Mouse (Mus musculus): ENCODE measurements around the gene Creb5. TPM values are rescaled to one million over a fixed set of nuclear protein-coding genes. Genes with fewer than 3 reads are reported as not detected.

The Creb5 gene
- polyA plus RNA-seq, 1 experiment from 2014 or later, result 9.5 TPM

GRCm38 (mm10) chr6:53289659-53290058 lies 2.6 kb downstream of the Creb5 start:
- Histone ChIP-seq H3K36me3 (no peaks in the 10 kb centered on the region), H3K9me3 (no peaks in the 10 kb centered on the region), H3K27ac (no peak overlapping the region), H3K4me3 (replicated peaks) (no peak overlapping the region), H3K27me3 (replicated peaks) (peaks cover 32% of the 10 kb centered on the region), H3K9ac (no peak overlapping the region), H3K4me2 (no peak overlapping the region), H3K4me1 (peaks cover 11% of the 10 kb centered on the region; the same call in 1 of the 2 replicates)
- no peak for ATAC-seq (ENCODE audit: insufficient read depth, low FRiP score, low read depth)
- 24% methylated on average over 5 of the region's 5 CpGs for WGBS

DNA sequence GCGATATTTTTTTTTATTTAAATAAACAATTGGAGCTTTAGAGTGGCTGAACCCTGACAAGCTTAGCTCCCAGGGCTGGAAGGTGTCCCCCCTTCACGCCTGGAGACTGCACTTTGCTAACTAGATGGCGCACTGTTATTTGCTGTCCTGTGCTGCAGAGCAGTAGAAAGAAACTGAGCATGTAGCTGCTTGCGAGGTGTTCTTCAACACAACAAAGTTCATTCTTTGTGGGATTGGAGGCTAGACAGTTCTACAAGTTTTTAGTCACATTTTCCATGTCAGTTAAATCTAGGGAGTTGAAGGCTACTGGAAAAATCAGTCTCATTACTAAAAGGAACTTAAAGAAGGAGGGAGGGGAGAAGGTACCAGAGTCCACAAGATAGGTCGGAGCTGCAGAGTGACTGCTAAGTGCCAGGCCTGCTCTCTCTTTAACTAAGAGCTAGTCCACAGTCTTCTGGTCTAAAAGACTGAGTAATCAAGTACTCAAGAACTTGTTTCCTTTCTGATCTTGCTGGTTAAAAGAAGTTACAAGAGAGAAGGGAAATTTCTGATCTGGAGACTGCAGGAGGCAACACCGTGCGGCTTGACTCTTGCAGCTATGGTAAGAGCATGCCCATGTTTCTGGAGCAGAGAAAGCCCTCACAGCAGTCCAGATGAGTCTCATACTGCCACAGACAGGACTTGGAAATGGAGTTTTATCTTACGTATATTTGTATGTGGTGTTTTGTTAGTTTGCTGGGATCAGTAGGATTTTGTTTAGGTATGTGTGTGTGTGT lies 3.3 kb downstream of the Creb5 start:
- Histone ChIP-seq H3K4me3 (replicated peaks) (no peak overlapping the region), H3K27ac (no peak overlapping the region), H3K4me2 (no peak overlapping the region), H3K9ac (no peak overlapping the region), H3K36me3 (no peaks in the 10 kb centered on the region), H3K9me3 (no peaks in the 10 kb centered on the region), H3K27me3 (replicated peaks) (peaks cover 28% of the 10 kb centered on the region), H3K4me1 (peaks cover 11% of the 10 kb centered on the region; the same call in 1 of the 2 replicates)
- ATAC-seq (ENCODE audit: insufficient read depth, low FRiP score, low read depth), result no peak
- WGBS, result 49% methylated on average over 8 of the region's 8 CpGs

GRCm38 (mm10) chr6:53292931-53293330 lies 5.9 kb downstream of the Creb5 start:
- Histone ChIP-seq H3K4me3 (replicated peaks) (no peak overlapping the region), H3K4me2 (no peak overlapping the region), H3K36me3 (no peaks in the 10 kb centered on the region), H3K9ac (no peak overlapping the region), H3K9me3 (no peaks in the 10 kb centered on the region), H3K4me1 (0 out of 2 replicates have a peak, but pooled peaks cover 8% of the 10 kb centered on the region), H3K27ac (no peak overlapping the region), H3K27me3 (replicated peaks) (peaks cover 13% of the 10 kb centered on the region)
- WGBS, result 38% methylated on average over 1 of the region's 1 CpGs
- no peak for ATAC-seq (ENCODE audit: insufficient read depth, low FRiP score, low read depth)

DNA sequence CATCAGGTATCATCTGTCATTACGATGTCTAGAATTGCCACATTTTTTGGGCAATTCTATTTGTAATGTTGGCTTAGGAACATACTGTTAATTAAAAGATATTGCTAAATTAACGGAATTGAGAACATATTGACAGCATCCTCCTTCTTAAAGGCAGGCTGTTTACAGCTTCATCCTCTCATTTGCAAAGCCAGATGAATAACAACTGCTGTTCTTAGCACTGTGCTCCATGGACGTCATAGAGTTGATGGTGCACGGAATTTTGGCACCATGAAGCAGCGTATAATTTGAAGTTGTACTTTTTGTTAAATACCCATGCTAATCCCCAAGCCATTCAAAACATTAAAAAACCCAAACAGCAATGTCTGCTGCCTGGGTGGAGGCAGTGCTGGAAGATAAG lies 10.8 kb downstream of the Creb5 start:
- ATAC-seq (ENCODE audit: insufficient read depth, low FRiP score, low read depth), result no peak
- Histone ChIP-seq H3K4me2 (no peak overlapping the region), H3K4me1 (no peaks in the 10 kb centered on the region), H3K36me3 (no peaks in the 10 kb centered on the region), H3K9ac (no peak overlapping the region), H3K27ac (no peak overlapping the region), H3K4me3 (replicated peaks) (no peak overlapping the region), H3K9me3 (no peaks in the 10 kb centered on the region), H3K27me3 (replicated peaks) (no peaks in the 10 kb centered on the region)
- WGBS, result 75% methylated on average over 5 of the region's 5 CpGs

DNA sequence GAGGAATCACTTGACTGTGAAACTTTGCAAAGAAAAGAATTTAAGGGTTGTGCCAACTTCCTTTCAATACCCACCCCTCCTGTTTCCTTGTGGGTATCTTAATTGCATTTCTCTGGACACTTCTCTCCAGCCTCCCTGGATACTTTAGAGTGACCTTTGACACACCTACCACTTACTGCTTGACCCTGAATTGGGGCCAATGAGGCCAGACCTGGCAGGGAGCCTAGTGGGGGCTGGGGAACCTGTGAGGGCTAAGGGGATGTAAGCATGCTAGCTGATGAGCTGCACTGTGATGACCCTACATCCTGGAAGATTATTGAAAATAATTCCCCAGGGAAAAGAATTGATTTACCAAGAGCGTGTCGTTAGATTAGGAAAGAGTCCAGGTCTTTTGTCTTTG lies 17.1 kb downstream of the Creb5 start:
- H3K27ac ChIP-seq, result no peak overlapping the region
- peaks cover 5% of the 10 kb centered on the region; the same call in 1 of the 2 replicates for H3K4me1 ChIP-seq
- H3K9me3 ChIP-seq, result no peaks in the 10 kb centered on the region
- no peaks in the 10 kb centered on the region for H3K36me3 ChIP-seq
- no peak overlapping the region for H3K4me3 ChIP-seq (replicated peaks)
- H3K27me3 ChIP-seq (replicated peaks), result no peaks in the 10 kb centered on the region
- no peak for ATAC-seq (ENCODE audit: insufficient read depth, low FRiP score, low read depth)
- no peak overlapping the region for H3K4me2 ChIP-seq
- no peak overlapping the region for H3K9ac ChIP-seq
- 73% methylated on average over 2 of the region's 2 CpGs for WGBS

- Histone ChIP-seq H3K36me3 (no peaks in the 10 kb centered on the region), H3K4me1 (peaks cover 5% of the 10 kb centered on the region; the same call in 1 of the 2 replicates), H3K9me3 (no peaks in the 10 kb centered on the region), H3K27me3 (replicated peaks) (no peaks in the 10 kb centered on the region), H3K4me3 (replicated peaks) (no peak overlapping the region), H3K27ac (no peak overlapping the region), H3K9ac (no peak overlapping the region), H3K4me2 (no peak overlapping the region)
- ATAC-seq (ENCODE audit: insufficient read depth, low FRiP score, low read depth), result no peak
- WGBS, result 83% methylated on average over 4 of the region's 4 CpGs
Measured at GRCm38 (mm10) chr6:53306156-53306555, 19.1 kb downstream of the Creb5 start.

GRCm38 (mm10) chr6:53306710-53307109 lies 19.6 kb downstream of the Creb5 start:
- Histone ChIP-seq H3K4me1 (peaks cover 5% of the 10 kb centered on the region; the same call in 1 of the 2 replicates), H3K4me2 (no peak overlapping the region), H3K27me3 (replicated peaks) (no peaks in the 10 kb centered on the region), H3K9me3 (no peaks in the 10 kb centered on the region), H3K4me3 (replicated peaks) (no peak overlapping the region), H3K36me3 (no peaks in the 10 kb centered on the region), H3K9ac (no peak overlapping the region), H3K27ac (no peak overlapping the region)
- no peak for ATAC-seq (ENCODE audit: insufficient read depth, low FRiP score, low read depth)
- 77% methylated on average over 5 of the region's 5 CpGs for WGBS

- H3K4me2 ChIP-seq, result no peak overlapping the region
- peaks cover 5% of the 10 kb centered on the region; the same call in 1 of the 2 replicates for H3K4me1 ChIP-seq
- ATAC-seq (ENCODE audit: insufficient read depth, low FRiP score, low read depth), result no peak
- WGBS, result 35% methylated on average over 6 of the region's 6 CpGs
- no peak overlapping the region for H3K4me3 ChIP-seq (replicated peaks)
- no peak overlapping the region for H3K27ac ChIP-seq
- no peaks in the 10 kb centered on the region for H3K9me3 ChIP-seq
- H3K36me3 ChIP-seq, result no peaks in the 10 kb centered on the region
- no peak overlapping the region for H3K9ac ChIP-seq
- H3K27me3 ChIP-seq (replicated peaks), result no peaks in the 10 kb centered on the region
Measured at GRCm38 (mm10) chr6:53308684-53309083, 21.6 kb downstream of the Creb5 start.

GRCm38 (mm10) chr6:53313604-53314003 lies 26.5 kb downstream of the Creb5 start:
- H3K36me3 ChIP-seq, result no peaks in the 10 kb centered on the region
- ATAC-seq (ENCODE audit: insufficient read depth, low FRiP score, low read depth), result no peak
- H3K4me1 ChIP-seq, result 0 out of 2 replicates have a peak, but pooled peaks cover 2% of the 10 kb centered on the region
- no peaks in the 10 kb centered on the region for H3K27me3 ChIP-seq (replicated peaks)
- 90% methylated on average over 6 of the region's 6 CpGs for WGBS
- H3K4me3 ChIP-seq (replicated peaks), result no peak overlapping the region
- no peak overlapping the region for H3K27ac ChIP-seq
- no peak overlapping the region for H3K4me2 ChIP-seq
- H3K9me3 ChIP-seq, result no peaks in the 10 kb centered on the region
- H3K9ac ChIP-seq, result no peak overlapping the region

- ATAC-seq (ENCODE audit: insufficient read depth, low FRiP score, low read depth), result no peak
- Histone ChIP-seq H3K27me3 (replicated peaks) (no peaks in the 10 kb centered on the region), H3K4me3 (replicated peaks) (no peak overlapping the region), H3K36me3 (no peaks in the 10 kb centered on the region), H3K9ac (no peak overlapping the region), H3K4me1 (no peaks in the 10 kb centered on the region), H3K27ac (no peak overlapping the region), H3K9me3 (no peaks in the 10 kb centered on the region), H3K4me2 (no peak overlapping the region)
- WGBS, result 43% methylated on average over 10 of the region's 10 CpGs
Measured at GRCm38 (mm10) chr6:53314126-53314525, 27.1 kb downstream of the Creb5 start.

DNA sequence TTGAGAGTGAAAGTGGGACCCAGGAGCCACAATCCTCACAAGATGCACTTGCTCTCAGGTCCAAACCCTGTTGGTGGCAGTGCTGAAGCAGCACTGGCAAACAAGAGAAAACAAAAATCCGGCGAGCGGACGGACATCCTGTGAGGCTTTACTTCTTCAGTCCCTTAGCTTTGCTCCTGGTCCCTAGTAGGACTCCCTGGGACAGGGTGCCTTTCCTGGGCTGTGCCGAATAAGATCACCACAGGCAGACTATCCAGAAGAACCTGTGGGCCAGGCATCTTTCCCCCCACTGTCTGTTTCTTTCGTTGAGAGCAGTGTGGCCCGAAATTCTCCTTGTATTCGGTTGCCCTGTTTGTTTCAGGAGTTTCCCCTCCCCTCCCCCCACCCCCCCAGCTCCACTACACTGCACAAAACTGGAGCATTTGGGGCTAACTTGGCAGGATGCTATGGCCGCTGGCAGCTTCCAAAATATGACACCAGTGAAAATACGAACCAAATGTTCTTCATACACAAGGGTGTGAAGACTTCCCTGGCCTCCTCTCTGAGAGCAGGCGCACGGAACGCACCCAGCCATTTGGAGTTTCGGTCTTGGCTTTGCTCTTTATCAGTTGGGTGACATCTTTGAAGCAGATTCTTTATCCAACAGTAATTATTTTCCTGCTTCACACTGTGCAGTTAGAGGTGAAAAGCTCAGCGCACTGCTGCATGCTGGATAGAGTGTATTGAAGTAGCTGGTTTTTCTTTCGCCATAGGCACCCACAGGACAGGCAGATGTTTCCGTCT lies 32.7 kb downstream of the Creb5 start:
- WGBS, result 68% methylated on average over 17 of the region's 17 CpGs
- ATAC-seq (ENCODE audit: insufficient read depth, low FRiP score, low read depth), result no peak
- H3K4me3 ChIP-seq (replicated peaks), result no peak overlapping the region

GRCm38 (mm10) chr6:53337398-53337797 lies 50.3 kb downstream of the Creb5 start:
- WGBS, result 17% methylated on average over 9 of the region's 9 CpGs
- Histone ChIP-seq H3K9me3 (no peaks in the 10 kb centered on the region), H3K9ac (no peak overlapping the region), H3K4me2 (no peak overlapping the region), H3K27ac (no peak overlapping the region), H3K36me3 (no peaks in the 10 kb centered on the region), H3K4me3 (replicated peaks) (no peak overlapping the region), H3K4me1 (no peaks in the 10 kb centered on the region), H3K27me3 (replicated peaks) (no peaks in the 10 kb centered on the region)
- peak; percentile 39; the same call in 1 of the 2 replicates for ATAC-seq (ENCODE audit: insufficient read depth, low FRiP score, low read depth)

More for the DNA sequence above, 32.7 kb downstream of the Creb5 start:
- H3K9me3 ChIP-seq, result no peaks in the 10 kb centered on the region
- no peaks in the 10 kb centered on the region for H3K36me3 ChIP-seq
- no peaks in the 10 kb centered on the region for H3K27me3 ChIP-seq (replicated peaks)
- H3K9ac ChIP-seq, result no peak overlapping the region
- H3K27ac ChIP-seq, result no peak overlapping the region
- no peak overlapping the region for H3K4me2 ChIP-seq
- no peaks in the 10 kb centered on the region for H3K4me1 ChIP-seq

Data from stomach, embryonic 15.5 days (tissue).